Comparison of ENCODE assay signal across 37 mouse cellular contexts in the genomic region with DNA sequence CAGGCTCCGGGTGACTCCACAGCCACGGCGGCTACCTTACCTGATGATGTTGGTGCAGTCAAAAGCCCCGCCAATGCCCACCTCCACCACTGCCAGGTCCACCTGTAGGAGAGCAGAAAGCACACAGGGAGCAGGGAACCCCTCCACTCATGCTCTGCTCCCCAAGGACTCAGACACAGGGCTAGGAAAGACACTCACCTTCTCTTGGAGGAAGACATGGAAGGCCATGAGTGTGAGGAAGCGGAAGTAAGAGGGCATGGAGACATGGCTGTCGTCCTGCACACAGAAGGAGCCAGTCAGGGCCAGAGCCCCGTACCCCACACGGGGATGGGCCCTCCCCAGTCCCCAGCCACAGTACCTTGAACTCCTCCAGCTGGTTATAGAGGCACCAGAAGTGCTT. TPM values are rescaled to one million over a fixed set of nuclear protein-coding genes. Genes with fewer than 3 reads are reported as not detected.
"Had no signal": no experiment of that assay in that cellular context is flagged by ENCODE, and none has a peak within 500 bp of the region (broad histone marks: within the 10 kb centered on the region; RNA-seq: fewer than 3 reads in every experiment).

No protein-coding gene starts in this region.

- ATAC-seq: liver, embryonic 12.5 days; liver, postnatal 0 days; lung, postnatal 0 days; midbrain, embryonic 13.5 days; midbrain, embryonic 15.5 days; midbrain, embryonic 16.5 days had no signal

- H3K27ac ChIP-seq: limb, embryonic 12.5 days; limb, embryonic 13.5 days; limb, embryonic 15.5 days; liver, embryonic 12.5 days; liver, embryonic 13.5 days; liver, embryonic 14.5 days; liver, embryonic 15.5 days; lung, embryonic 15.5 days; macrophage; midbrain, embryonic 10.5 days; midbrain, embryonic 12.5 days; midbrain, embryonic 13.5 days; midbrain, embryonic 15.5 days; neural tube, embryonic 12.5 days had no signal

- H3K9ac ChIP-seq: limb, embryonic 12.5 days; limb, embryonic 13.5 days; limb, embryonic 15.5 days; liver, embryonic 12.5 days; liver, embryonic 13.5 days; liver, embryonic 14.5 days; liver, embryonic 15.5 days; liver, postnatal 0 days; lung, embryonic 14.5 days; lung, embryonic 15.5 days; midbrain, embryonic 12.5 days; midbrain, embryonic 13.5 days; midbrain, embryonic 15.5 days; neural tube, embryonic 12.5 days had no signal

- H3K4me2 ChIP-seq: limb, embryonic 12.5 days; limb, embryonic 13.5 days; limb, embryonic 15.5 days; liver, embryonic 11.5 days; liver, embryonic 12.5 days; liver, embryonic 13.5 days; liver, embryonic 15.5 days; lung, embryonic 14.5 days; lung, embryonic 15.5 days; midbrain, embryonic 11.5 days; midbrain, embryonic 12.5 days; midbrain, embryonic 13.5 days; midbrain, embryonic 15.5 days; neural tube, embryonic 12.5 days had no signal

- H3K9me3 ChIP-seq: limb, embryonic 12.5 days; limb, embryonic 13.5 days; limb, embryonic 15.5 days; liver, embryonic 12.5 days; liver, embryonic 13.5 days; liver, embryonic 15.5 days; lung, embryonic 15.5 days; megakaryocyte, embryonic 14.5 days; midbrain, embryonic 10.5 days; midbrain, embryonic 12.5 days; midbrain, embryonic 13.5 days; midbrain, embryonic 15.5 days; neural tube, embryonic 12.5 days had no signal

- DNase-seq: left cerebral cortex, postnatal 4 days; liver; liver, embryonic 13.5 days; liver, postnatal 0 days; lung, adult 18-20 months; lung, adult 2 months; lung, embryonic 14.5 days; lung, postnatal 10 days; lung, postnatal 14 days; lung, postnatal 36 days; lung, postnatal 4 days; midbrain, embryonic 14.5 days had no signal

- H3K27me3 ChIP-seq: limb, embryonic 12.5 days; limb, embryonic 13.5 days; limb, embryonic 15.5 days; liver, embryonic 12.5 days; liver, embryonic 13.5 days; liver, embryonic 15.5 days; lung, embryonic 15.5 days; megakaryocyte, embryonic 14.5 days; midbrain, embryonic 12.5 days; midbrain, embryonic 13.5 days; midbrain, embryonic 15.5 days; neural tube, embryonic 12.5 days had no signal

- H3K4me3 ChIP-seq: limb, embryonic 12.5 days; limb, embryonic 13.5 days; limb, embryonic 15.5 days; liver, embryonic 12.5 days; liver, embryonic 13.5 days; liver, embryonic 15.5 days; lung, embryonic 15.5 days; megakaryocyte, embryonic 14.5 days; midbrain, embryonic 10.5 days; midbrain, embryonic 12.5 days; midbrain, embryonic 13.5 days; midbrain, embryonic 15.5 days; myocyte; neural tube, embryonic 12.5 days had no signal

- H3K4me1 ChIP-seq: neural tube, embryonic 12.5 days had no signal

RNA-seq across cellular contexts. Expression of gene 6330409D20Rik, which starts 53.3 kb away (rescaled TPM):
- total RNA-seq: liver, adult 2 months; megakaryocyte progenitor cell, adult 5-6 weeks; megakaryocyte, adult 5-6 weeks; megakaryocyte-erythroid progenitor cell, adult 5-6 weeks; monocyte, adult 5-6 weeks had no signal
- polyA plus RNA-seq: limb, embryonic 12.5 days; limb, embryonic 15.5 days; liver, adult 2 months; liver, embryonic 11.5 days; liver, embryonic 12.5 days; liver, embryonic 13.5 days; liver, embryonic 15.5 days; liver, embryonic 16.5 days; liver, postnatal 0 days; lung, embryonic 14.5 days; macrophage; myocyte had no signal
